Mouse (Mus musculus): Measurements from ENCODE around the gene Gp1bb. TPM values are rescaled to one million over a fixed set of nuclear protein-coding genes. Genes with fewer than 3 reads are reported as not detected.

Gene Gp1bb
- polyA plus RNA-seq, 1 experiment from 2014 or later = 1.3 TPM

GRCm38 (mm10) chr16:18618297-18618696 lies 3.9 kb downstream of the Gp1bb start:
- no peaks in the 10 kb centered on the region for H3K9me3 ChIP-seq
- no peaks in the 10 kb centered on the region for H3K36me3 ChIP-seq
- no peak for ATAC-seq (ENCODE audit: insufficient read depth, low FRiP score, low read depth)
- H3K27me3 ChIP-seq (replicated peaks) = peaks cover 53% of the 10 kb centered on the region
- no peak overlapping the region for H3K4me3 ChIP-seq (replicated peaks)
- 55% methylated on average over 2 of the region's 2 CpGs for WGBS
- H3K27ac ChIP-seq = no peak overlapping the region
- no peak overlapping the region for H3K4me2 ChIP-seq
- H3K9ac ChIP-seq = no peak overlapping the region
- peaks cover 23% of the 10 kb centered on the region for H3K4me1 ChIP-seq

DNA sequence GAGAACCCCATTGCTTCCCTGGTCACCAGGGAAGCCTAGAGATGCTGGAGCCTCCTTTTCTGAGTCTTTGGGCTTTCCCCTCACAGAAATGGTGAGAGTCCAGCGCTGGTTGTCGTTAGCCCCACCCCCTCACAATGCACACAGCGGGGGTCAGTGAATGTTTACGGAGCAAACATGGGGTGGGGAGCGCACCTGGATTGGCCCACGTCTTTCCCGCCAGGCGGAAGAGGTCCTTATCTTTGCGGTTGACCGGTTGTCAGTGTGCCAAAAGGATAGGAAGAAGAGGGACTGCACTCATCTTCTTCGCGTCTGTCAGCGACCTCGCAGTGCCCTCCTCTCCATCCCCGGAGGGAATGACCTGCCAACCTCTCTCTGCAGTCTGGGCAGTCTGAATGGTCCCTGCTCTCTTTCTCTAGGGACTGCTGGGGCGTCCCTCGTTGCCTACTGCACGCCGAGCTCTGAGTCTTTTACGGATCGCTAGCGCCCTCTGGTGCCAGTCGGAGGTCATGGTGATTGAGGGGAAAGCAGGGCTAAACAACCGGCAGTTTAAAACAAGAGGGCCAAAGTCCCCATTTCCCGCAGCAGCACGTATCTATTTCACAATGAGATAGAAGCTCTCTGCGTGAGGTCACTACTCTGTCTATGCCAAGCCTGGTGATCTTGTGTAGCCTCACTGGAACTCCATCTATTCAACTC lies 4.7 kb downstream of the Gp1bb start:
- Histone ChIP-seq H3K27ac (no peak overlapping the region), H3K4me3 (replicated peaks) (peak overlapping the region; percentile 7; the same call in 1 of the 2 replicates), H3K36me3 (no peaks in the 10 kb centered on the region), H3K4me2 (peak overlapping the region; percentile 51), H3K27me3 (replicated peaks) (peaks cover 45% of the 10 kb centered on the region), H3K9me3 (no peaks in the 10 kb centered on the region), H3K4me1 (peaks cover 24% of the 10 kb centered on the region), H3K9ac (no peak overlapping the region)
- 3% methylated on average over 27 of the region's 27 CpGs for WGBS
- peak; percentile 48; the same call in 1 of the 2 replicates for ATAC-seq (ENCODE audit: insufficient read depth, low FRiP score, low read depth)

GRCm38 (mm10) chr16:18613301-18613700 lies 8.9 kb downstream of the Gp1bb start:
- no peaks in the 10 kb centered on the region for H3K9me3 ChIP-seq
- WGBS = 73% methylated on average over 3 of the region's 3 CpGs
- no peaks in the 10 kb centered on the region for H3K36me3 ChIP-seq
- no peak overlapping the region for H3K4me3 ChIP-seq (replicated peaks)
- H3K9ac ChIP-seq = no peak overlapping the region
- no peak overlapping the region for H3K4me2 ChIP-seq
- no peak for ATAC-seq (ENCODE audit: insufficient read depth, low FRiP score, low read depth)
- H3K27me3 ChIP-seq (replicated peaks) = peaks cover 7% of the 10 kb centered on the region; the same call in 1 of the 2 replicates
- H3K27ac ChIP-seq = no peak overlapping the region
- peaks cover 25% of the 10 kb centered on the region for H3K4me1 ChIP-seq

DNA sequence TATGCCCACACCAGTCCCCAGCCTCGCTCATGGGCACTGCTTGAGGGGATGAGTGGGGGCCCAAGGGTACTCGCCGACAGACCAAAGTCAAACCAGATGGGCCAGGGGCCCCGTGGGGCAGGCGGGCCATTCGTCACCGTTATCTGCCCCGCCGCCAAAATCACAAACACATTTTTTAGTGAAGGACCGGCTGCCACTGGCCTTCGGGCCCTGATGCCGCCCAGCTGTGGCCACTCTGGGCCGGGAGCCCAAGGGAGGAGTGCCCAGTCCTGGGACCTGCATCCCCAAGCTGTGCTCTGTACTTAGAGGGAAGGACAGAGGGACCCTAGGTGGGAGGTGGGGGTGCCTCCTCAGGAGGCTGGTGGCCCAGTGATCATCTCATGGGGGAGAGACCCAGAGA lies 10.5 kb downstream of the Gp1bb start:
- 37% methylated on average over 13 of the region's 13 CpGs for WGBS
- H3K27me3 ChIP-seq (replicated peaks) = 0 out of 2 replicates have a peak, but pooled peaks cover 4% of the 10 kb centered on the region
- no peak overlapping the region for H3K27ac ChIP-seq
- no peaks in the 10 kb centered on the region for H3K9me3 ChIP-seq
- no peaks in the 10 kb centered on the region for H3K36me3 ChIP-seq
- no peak overlapping the region for H3K4me2 ChIP-seq
- ATAC-seq (ENCODE audit: insufficient read depth, low FRiP score, low read depth) = no peak
- no peak overlapping the region for H3K4me3 ChIP-seq (replicated peaks)
- H3K4me1 ChIP-seq = peaks cover 24% of the 10 kb centered on the region
- no peak overlapping the region for H3K9ac ChIP-seq

- Histone ChIP-seq H3K4me1 (peaks cover 35% of the 10 kb centered on the region), H3K4me2 (no peak overlapping the region), H3K27me3 (replicated peaks) (0 out of 2 replicates have a peak, but pooled peaks cover 4% of the 10 kb centered on the region), H3K9me3 (no peaks in the 10 kb centered on the region), H3K36me3 (no peaks in the 10 kb centered on the region), H3K9ac (no peak overlapping the region), H3K27ac (no peak overlapping the region), H3K4me3 (replicated peaks) (no peak overlapping the region)
- no peak for ATAC-seq (ENCODE audit: insufficient read depth, low FRiP score, low read depth)
- WGBS = 73% methylated on average over 2 of the region's 2 CpGs
These were observed 13.1 kb downstream of the Gp1bb start for GRCm38 (mm10) chr16:18609099-18609498.

GRCm38 (mm10) chr16:18608226-18608625 lies 14.0 kb downstream of the Gp1bb start:
- 0 out of 2 replicates have a peak, but pooled peaks cover 4% of the 10 kb centered on the region for H3K27me3 ChIP-seq (replicated peaks)
- H3K9me3 ChIP-seq = no peaks in the 10 kb centered on the region
- H3K4me3 ChIP-seq (replicated peaks) = no peak overlapping the region
- H3K4me2 ChIP-seq = peak overlapping the region; percentile 25; the same call in 1 of the 2 replicates
- WGBS = 17% methylated on average over 11 of the region's 11 CpGs
- no peak overlapping the region for H3K9ac ChIP-seq
- no peak overlapping the region for H3K27ac ChIP-seq
- no peaks in the 10 kb centered on the region for H3K36me3 ChIP-seq
- no peak for ATAC-seq (ENCODE audit: insufficient read depth, low FRiP score, low read depth)
- H3K4me1 ChIP-seq = peaks cover 41% of the 10 kb centered on the region

GRCm38 (mm10) chr16:18605705-18606104 lies 16.5 kb downstream of the Gp1bb start:
- Histone ChIP-seq H3K4me1 (peaks cover 30% of the 10 kb centered on the region), H3K9me3 (no peaks in the 10 kb centered on the region), H3K36me3 (no peaks in the 10 kb centered on the region), H3K9ac (no peak overlapping the region), H3K4me3 (replicated peaks) (no peak overlapping the region), H3K4me2 (no peak overlapping the region), H3K27me3 (replicated peaks) (0 out of 2 replicates have a peak, but pooled peaks cover 4% of the 10 kb centered on the region), H3K27ac (no peak overlapping the region)
- ATAC-seq (ENCODE audit: insufficient read depth, low FRiP score, low read depth) = peak; percentile 67
- WGBS = 74% methylated on average over 5 of the region's 5 CpGs

DNA sequence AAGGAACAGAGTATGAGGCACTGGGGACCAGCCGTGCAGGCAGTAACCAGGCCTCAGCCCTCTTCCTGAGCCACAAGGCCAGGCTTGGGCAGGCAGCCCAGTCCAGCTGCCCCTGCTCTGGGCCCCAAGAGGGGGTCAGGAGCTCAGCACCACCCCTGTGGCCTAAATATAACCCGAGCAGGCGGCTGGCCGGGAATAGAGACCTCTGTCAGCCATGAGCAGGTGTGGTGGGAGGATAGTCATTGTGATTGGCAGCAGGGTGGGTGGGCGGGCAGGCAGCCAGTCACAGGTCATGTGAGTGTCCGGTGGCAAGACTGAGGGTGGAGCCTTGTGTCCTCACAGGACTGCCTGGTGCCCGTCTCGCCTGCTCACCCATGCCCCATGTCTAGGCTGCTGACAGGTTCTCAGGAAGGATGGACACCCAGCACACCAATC lies 17.9 kb downstream of the Gp1bb start:
- H3K9ac ChIP-seq = no peak overlapping the region

GRCm38 (mm10) chr16:18601447-18601846 lies 20.8 kb downstream of the Gp1bb start:
- 51% methylated on average over 7 of the region's 7 CpGs for WGBS
- no peak overlapping the region for H3K4me3 ChIP-seq (replicated peaks)
- H3K9ac ChIP-seq = no peak overlapping the region
- no peaks in the 10 kb centered on the region for H3K9me3 ChIP-seq
- H3K4me2 ChIP-seq = no peak overlapping the region
- H3K36me3 ChIP-seq = no peaks in the 10 kb centered on the region
- H3K27ac ChIP-seq = no peak overlapping the region
- H3K4me1 ChIP-seq = peaks cover 20% of the 10 kb centered on the region; the same call in 1 of the 2 replicates
- no peak for ATAC-seq (ENCODE audit: insufficient read depth, low FRiP score, low read depth)
- no peaks in the 10 kb centered on the region for H3K27me3 ChIP-seq (replicated peaks)

More for the DNA sequence above, 17.9 kb downstream of the Gp1bb start:
- Histone ChIP-seq H3K4me2 (no peak overlapping the region), H3K36me3 (no peaks in the 10 kb centered on the region), H3K27me3 (replicated peaks) (no peaks in the 10 kb centered on the region), H3K4me3 (replicated peaks) (no peak overlapping the region), H3K4me1 (peaks cover 30% of the 10 kb centered on the region), H3K9me3 (no peaks in the 10 kb centered on the region), H3K27ac (no peak overlapping the region)
- peak; percentile 23; the same call in 1 of the 2 replicates for ATAC-seq (ENCODE audit: insufficient read depth, low FRiP score, low read depth)
- 45% methylated on average over 8 of the region's 8 CpGs for WGBS

DNA sequence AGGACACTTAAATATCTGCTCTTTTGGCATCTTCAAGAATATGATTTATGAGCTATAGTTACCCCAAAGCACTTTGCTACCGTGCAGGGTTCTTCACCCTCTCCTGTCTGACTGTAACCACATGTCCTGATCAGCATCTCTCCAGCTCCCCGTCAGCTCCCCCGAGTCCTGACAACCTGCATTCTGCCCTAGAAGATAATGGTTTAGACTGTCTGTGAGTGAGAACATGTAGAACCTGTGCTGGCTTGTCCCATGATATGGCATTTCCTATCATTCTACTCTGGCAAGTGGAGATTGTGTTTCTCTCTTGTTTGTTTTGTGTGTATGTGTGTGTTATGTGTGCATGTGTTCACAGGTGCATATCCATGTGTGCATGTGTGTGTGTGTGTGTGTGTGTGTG lies 24.2 kb downstream of the Gp1bb start:
- H3K9ac ChIP-seq = no peak overlapping the region
- no peaks in the 10 kb centered on the region for H3K9me3 ChIP-seq
- no peak for ATAC-seq (ENCODE audit: insufficient read depth, low FRiP score, low read depth)
- no peaks in the 10 kb centered on the region for H3K36me3 ChIP-seq
- no peak overlapping the region for H3K27ac ChIP-seq
- H3K4me2 ChIP-seq = no peak overlapping the region
- H3K27me3 ChIP-seq (replicated peaks) = peaks cover 7% of the 10 kb centered on the region; the same call in 1 of the 2 replicates
- H3K4me3 ChIP-seq (replicated peaks) = no peak overlapping the region
- WGBS = 65% methylated on average over 3 of the region's 3 CpGs
- H3K4me1 ChIP-seq = peaks cover 4% of the 10 kb centered on the region; the same call in 1 of the 2 replicates

DNA sequence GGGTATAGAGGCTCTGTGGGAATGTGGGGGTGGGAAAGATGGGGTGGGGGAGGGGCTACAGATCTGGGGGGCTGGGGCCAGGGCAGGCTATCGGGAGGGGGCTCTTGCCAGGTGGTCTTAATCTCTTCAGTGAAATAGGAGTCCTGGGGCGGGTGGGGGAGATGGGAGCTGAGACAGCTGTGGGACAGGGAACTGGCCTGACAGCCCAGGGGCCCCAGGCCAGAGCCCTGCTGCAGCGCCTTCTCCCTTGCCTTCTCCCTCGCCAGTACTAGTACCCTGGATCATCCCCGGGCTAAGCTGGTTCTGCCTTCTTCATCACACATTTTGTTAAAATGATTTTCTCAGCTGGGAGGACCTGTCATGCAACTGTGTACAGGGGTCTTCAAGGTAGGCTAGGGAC lies 25.9 kb downstream of the Gp1bb start:
- H3K4me3 ChIP-seq (replicated peaks) = no peak overlapping the region
- peaks cover 21% of the 10 kb centered on the region for H3K27me3 ChIP-seq (replicated peaks)
- 33% methylated on average over 5 of the region's 5 CpGs for WGBS
- H3K27ac ChIP-seq = no peak overlapping the region
- H3K4me2 ChIP-seq = no peak overlapping the region
- no peaks in the 10 kb centered on the region for H3K36me3 ChIP-seq
- no peak for ATAC-seq (ENCODE audit: insufficient read depth, low FRiP score, low read depth)
- H3K4me1 ChIP-seq = peaks cover 7% of the 10 kb centered on the region
- H3K9ac ChIP-seq = no peak overlapping the region
- H3K9me3 ChIP-seq = no peaks in the 10 kb centered on the region

- no peak for ATAC-seq (ENCODE audit: insufficient read depth, low FRiP score, low read depth)
- H3K4me1 ChIP-seq = peaks cover 19% of the 10 kb centered on the region
These were observed 28.3 kb downstream of the Gp1bb start for GRCm38 (mm10) chr16:18593930-18594329.

More at GRCm38 (mm10) chr16:18593930-18594329, 28.3 kb downstream of the Gp1bb start:
- peaks cover 42% of the 10 kb centered on the region for H3K27me3 ChIP-seq (replicated peaks)
- H3K9me3 ChIP-seq = no peaks in the 10 kb centered on the region
- no peak overlapping the region for H3K4me3 ChIP-seq (replicated peaks)
- 71% methylated on average over 2 of the region's 2 CpGs for WGBS
- H3K4me2 ChIP-seq = no peak overlapping the region
- H3K9ac ChIP-seq = no peak overlapping the region
- no peaks in the 10 kb centered on the region for H3K36me3 ChIP-seq
- no peak overlapping the region for H3K27ac ChIP-seq
